Mouse (Mus musculus): ENCODE data around the gene 4922502D21Rik. TPM values are rescaled to one million over a fixed set of nuclear protein-coding genes. Genes with fewer than 3 reads are reported as not detected.

4922502D21Rik gene
- total RNA-seq, 2 experiments from 2014 or later: not detected

DNA sequence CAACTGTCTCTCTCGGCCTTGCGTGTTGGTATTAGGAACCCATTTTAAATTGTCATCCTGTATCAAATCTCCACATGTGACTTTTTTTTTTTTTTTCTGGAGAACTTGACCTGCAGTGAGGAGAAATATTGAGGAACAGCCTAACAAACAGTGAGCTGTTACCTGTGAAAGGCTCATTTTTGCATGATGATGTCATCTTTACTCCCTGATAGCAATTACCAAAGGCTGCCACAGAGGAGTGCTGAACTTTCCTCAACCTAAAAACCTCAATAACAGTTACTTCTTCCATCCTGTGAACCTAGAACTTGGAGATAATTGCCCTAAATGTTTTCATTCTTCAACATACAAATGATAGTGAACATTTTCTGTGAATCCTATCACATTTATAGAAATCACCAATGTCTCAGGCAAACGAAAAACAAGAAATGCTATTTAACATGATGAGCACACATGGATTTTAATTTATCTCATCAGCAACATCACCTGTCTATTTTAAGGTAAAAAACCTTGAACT lies 16.9 kb downstream of the 4922502D21Rik start:
- no peak for DNase-seq (ENCODE audit: low spot score in 2 of 2)

- DNase-seq (ENCODE audit: low spot score in 2 of 2): no peak
Measured at GRCm38 (mm10) chr6:129312499-129312898, 19.1 kb downstream of the 4922502D21Rik start.

- no peak for DNase-seq (ENCODE audit: low spot score in 2 of 2)
Measured at GRCm38 (mm10) chr6:129304180-129304579, 27.4 kb downstream of the 4922502D21Rik start.

DNA sequence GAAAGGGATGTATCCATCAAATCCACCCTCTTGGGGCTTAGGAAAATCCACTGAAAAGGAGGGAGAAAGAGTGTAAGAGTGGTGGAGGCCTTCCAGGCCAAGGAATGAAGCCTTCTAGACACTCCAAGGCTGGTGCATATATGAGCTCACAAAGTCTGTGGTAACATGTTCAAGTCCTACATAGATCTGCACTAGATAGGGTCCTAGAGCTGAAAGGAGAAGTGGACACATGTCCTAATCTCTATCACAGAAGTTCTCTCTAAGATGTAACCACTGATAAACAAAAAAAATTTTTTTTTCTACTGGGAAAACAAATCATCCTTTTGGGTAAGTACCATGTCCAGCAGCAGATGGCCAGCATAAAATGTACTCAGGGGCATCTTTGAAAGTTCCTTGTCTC lies 42.9 kb downstream of the 4922502D21Rik start:
- DNase-seq (ENCODE audit: low spot score in 2 of 2): no peak

GRCm38 (mm10) chr6:129284384-129285104 lies 47.1 kb downstream of the 4922502D21Rik start:
- DNase-seq (ENCODE audit: low spot score in 2 of 2): no peak

DNA sequence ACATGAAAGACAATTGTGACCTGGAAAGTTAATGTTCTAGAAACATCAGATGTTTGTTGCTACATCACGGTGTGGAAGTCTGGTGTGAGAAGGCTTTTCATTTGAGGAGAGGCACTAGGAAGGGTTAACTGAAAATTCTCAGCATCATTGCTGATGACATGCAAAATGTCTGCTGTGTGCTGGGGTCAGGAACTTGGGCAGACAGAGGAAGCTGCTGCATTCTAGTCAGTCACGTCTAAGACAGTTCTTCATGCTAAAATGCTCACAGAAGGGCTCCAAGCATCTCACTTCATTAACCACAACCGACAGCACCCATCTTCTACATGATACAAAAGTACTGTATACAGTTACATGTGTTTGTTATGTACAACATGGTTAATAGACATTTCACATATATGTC lies 48.3 kb downstream of the 4922502D21Rik start:
- no peak for DNase-seq (ENCODE audit: low spot score in 2 of 2)

- no peak for DNase-seq (ENCODE audit: low spot score in 2 of 2)
Measured at GRCm38 (mm10) chr6:129276483-129276882, 55.1 kb downstream of the 4922502D21Rik start.

DNA sequence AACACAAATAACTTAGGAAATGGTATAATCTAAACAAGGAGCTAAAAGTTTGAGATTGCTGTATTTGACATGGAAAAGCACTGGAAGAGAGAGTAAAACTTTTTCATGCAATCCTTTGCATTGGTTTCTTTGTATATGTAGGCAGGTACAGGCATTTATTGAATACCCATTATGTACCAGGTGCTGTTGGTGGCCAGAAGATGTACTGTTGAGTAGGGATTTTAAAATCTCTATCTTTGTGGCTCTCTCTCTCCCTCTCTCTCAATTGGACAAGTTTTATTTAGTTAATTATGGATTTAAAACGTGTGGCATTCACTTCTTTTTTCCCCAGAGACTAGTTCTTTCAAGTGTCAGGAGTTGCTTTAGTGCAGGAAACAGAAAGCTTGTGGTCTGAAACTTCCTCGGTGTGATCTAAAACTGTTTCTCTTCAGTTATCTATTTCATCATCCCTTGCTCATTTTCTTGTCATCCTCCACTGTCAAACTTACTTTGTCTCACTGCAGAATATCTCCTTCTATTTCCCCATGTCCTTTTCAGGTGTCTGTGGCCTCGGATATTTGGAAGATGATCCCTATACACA lies 55.9 kb downstream of the 4922502D21Rik start:
- no peak for DNase-seq (ENCODE audit: low spot score in 2 of 2)

DNA sequence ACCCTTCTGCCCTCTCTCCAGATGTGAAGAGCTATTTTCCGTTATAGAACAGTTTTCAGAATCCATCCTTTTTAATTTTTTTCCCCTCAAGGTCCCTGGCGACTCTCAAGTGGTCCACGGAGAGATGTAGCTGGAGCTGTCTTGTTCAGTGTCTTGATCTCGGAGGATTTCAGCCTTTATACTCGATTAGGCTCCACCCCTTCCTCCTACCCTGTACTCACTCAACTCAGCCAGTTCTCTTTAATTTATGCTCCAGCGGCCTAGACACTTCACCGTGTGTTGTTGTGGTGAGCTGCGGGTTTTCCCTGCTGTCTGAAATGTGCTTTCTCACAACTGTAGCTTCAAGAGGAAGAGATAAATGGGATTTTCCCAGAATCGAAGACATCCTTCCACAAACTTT lies 56.4 kb downstream of the 4922502D21Rik start, which contains the start of gene Cd69:
Gene Cd69, minus strand, starts transcription at position 217 of the 400 bp plus-strand sequence.
- no peak for DNase-seq (ENCODE audit: low spot score in 2 of 2)

DNA sequence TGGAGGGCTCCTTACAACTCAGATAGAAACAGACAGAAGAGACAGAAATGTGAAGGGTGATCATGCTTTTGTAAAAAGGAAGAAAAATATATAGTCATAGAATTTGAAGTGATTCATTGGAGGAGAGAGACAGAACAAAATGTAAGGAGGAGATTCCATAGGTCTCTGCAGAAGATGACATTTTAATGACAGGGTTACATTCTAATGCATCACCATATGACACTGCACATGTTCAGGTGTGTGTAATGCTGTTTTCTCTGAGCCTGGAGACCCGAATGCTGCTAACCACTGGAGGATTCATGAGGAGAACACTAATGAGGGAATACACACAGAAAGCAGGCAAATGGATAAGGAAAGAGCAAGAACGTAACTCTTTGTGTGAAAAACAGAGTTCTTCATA lies 57.1 kb downstream of the 4922502D21Rik start:
- DNase-seq (ENCODE audit: low spot score in 2 of 2): no peak

- no peak for DNase-seq (ENCODE audit: low spot score in 2 of 2)
Measured at GRCm38 (mm10) chr6:129273662-129274061, 57.9 kb downstream of the 4922502D21Rik start.

Other genes with a start within 250 kb of the 4922502D21Rik start
- not detected for gene Clec2e, start 230.9 kb downstream of the 4922502D21Rik start, total RNA-seq (2021)
- gene Clec2d, start 151.2 kb downstream of the 4922502D21Rik start, total RNA-seq (2021): 10 to 100 TPM; 36.6 to 74.6 TPM
- gene Cd69, start 56.4 kb downstream of the 4922502D21Rik start, total RNA-seq (2021): under 1 TPM in 1 of 2 experiments, not detected in 1; 0.42 TPM
- 1 to 10 TPM in 1 of 2 experiments, under 1 TPM in 1; 0.70 to 3.4 TPM for gene Clec12a, start 10.9 kb upstream of the 4922502D21Rik start, total RNA-seq (2021)
- gene Clec12b, start 54.1 kb upstream of the 4922502D21Rik start, total RNA-seq (2021): under 1 TPM; 0.22 to 0.30 TPM
- 1 to 10 TPM; 1.4 to 2.0 TPM for gene Clec1b, start 65.5 kb upstream of the 4922502D21Rik start, total RNA-seq (2021)
- gene Clec9a, start 77.1 kb upstream of the 4922502D21Rik start, total RNA-seq (2021): 1 to 10 TPM in 1 of 2 experiments, under 1 TPM in 1; 0.53 to 1.6 TPM
- gene Clec1a, start 120.2 kb upstream of the 4922502D21Rik start, total RNA-seq (2021): 1 to 10 TPM; 4.0 to 4.5 TPM
- gene Olr1, start 175.4 kb upstream of the 4922502D21Rik start, total RNA-seq (2021): under 1 TPM in 1 of 2 experiments, not detected in 1; 0.80 TPM
- not detected for gene Tmem52b, start 180.8 kb upstream of the 4922502D21Rik start, total RNA-seq (2021)
- gene Gabarapl1, start 201.4 kb upstream of the 4922502D21Rik start, total RNA-seq (2021): 100 to 1,000 TPM; 283 to 313 TPM
- gene Klre1, start 246.1 kb upstream of the 4922502D21Rik start, total RNA-seq (2021): under 1 TPM in 1 of 2 experiments, not detected in 1; 0.22 TPM